Mouse (Mus musculus): Measurements from ENCODE around the gene Ngef. TPM values are rescaled to one million over a fixed set of nuclear protein-coding genes. Genes with fewer than 3 reads are reported as not detected.
A peak's percentile ranks its signal among the peaks of the same experiment; 100 is the strongest.

The Ngef gene
- not detected in 2 replicates for total RNA-seq (2012; rRNA removed)
- polyA plus RNA-seq (2012; ENCODE audit: insufficient read depth in 1 of 2, insufficient read length in 2 of 2, low read depth in 1 of 2, low replicate concordance in 2 of 2, missing spikeins in 1 of 2) = not detected

DNA sequence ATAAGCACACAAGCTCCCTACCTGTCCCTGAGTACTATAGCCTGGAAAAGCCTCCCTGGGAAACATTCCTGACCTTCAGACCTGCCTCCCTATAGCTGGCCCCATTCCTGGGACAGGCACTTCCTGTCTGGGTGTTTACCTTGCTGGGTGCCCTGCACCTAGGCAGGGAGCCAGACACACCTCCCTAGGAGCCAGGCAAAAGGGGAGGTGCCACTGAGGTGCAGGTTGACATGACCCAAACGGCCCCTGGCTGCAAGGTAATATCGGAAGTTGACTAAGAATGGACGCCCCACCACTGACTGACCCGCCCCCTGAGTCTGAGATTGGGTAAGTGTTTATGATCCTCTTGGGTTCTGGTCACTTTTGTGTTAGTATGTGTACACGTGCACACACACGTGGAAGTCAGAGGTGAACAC lies at the start of gene Ngef:
TSS of gene Ngef (minus strand) at position 71 of the 416 bp plus-strand sequence.
- Histone ChIP-seq H3K27ac (ENCODE audit: control insufficient read depth, low read depth, low read length) (no peak within 1 kb of the TSS), H3K36me3 (ENCODE audit: control insufficient read depth in 1 of 2, insufficient read depth in 2 of 2, low read length in 2 of 2) (no peaks in the 10 kb centered on the region), H3K4me1 (ENCODE audit: control insufficient read depth in 1 of 2, insufficient read depth in 2 of 2, low read length in 2 of 2) (no peaks in the 10 kb centered on the region), H3K4me3 (ENCODE audit: control insufficient read depth in 1 of 2, insufficient read depth in 1 of 2, low read depth in 2 of 2, low read length in 2 of 2) (no peak within 1 kb of the TSS), H3K27me3 (ENCODE audit: control insufficient read depth in 1 of 2, insufficient read depth in 2 of 2, low read length in 2 of 2) (peaks cover 0 to 6% of the 10 kb centered on the region in 2 experiments; a peak in 2 of 4 replicates), H3K9me3 (replicated peaks; ENCODE audit: insufficient read depth, low read length) (no peaks in the 10 kb centered on the region), H3K9ac (ENCODE audit: control insufficient read depth, low read depth, low read length, poor library complexity, severe bottlenecking) (no peak within 1 kb of the TSS), H3K79me2 (ENCODE audit: control insufficient read depth, insufficient read depth, low read length, poor library complexity) (no peaks in the 10 kb centered on the region)
- TF ChIP-seq ZKSCAN1 (IDR thresholded peaks at IDR 0.05; ENCODE audit: low read depth, low read length) = no peak
- TF ChIP-seq GABPA (IDR thresholded peaks at IDR 0.05; ENCODE audit: low read depth, low read length) = no peak
- no peak for TF ChIP-seq ZMIZ1 (IDR thresholded peaks at IDR 0.05; ENCODE audit: low read depth, low read length)
- TF ChIP-seq POLR2AphosphoS2 (IDR thresholded peaks at IDR 0.05; ENCODE audit: low read length) = no peak
- no peak for TF ChIP-seq RAD21 (IDR thresholded peaks at IDR 0.05; ENCODE audit: low read depth, low read length)
- TF ChIP-seq POLR2AphosphoS5 (IDR thresholded peaks at IDR 0.05; ENCODE audit: borderline replicate concordance, low read depth, low read length) = no peak
- TF ChIP-seq E2F4 (IDR thresholded peaks at IDR 0.05; ENCODE audit: borderline replicate concordance, low read depth, low read length) = no peak
- TF ChIP-seq SIN3A (IDR thresholded peaks at IDR 0.05; ENCODE audit: low read length) = no peak
- TF ChIP-seq CHD2 (IDR thresholded peaks at IDR 0.05; ENCODE audit: low read length) = no peak
- no peak for TF ChIP-seq JUND (IDR thresholded peaks at IDR 0.05; ENCODE audit: low read depth, low read length)
- TF ChIP-seq GATA1 (IDR thresholded peaks at IDR 0.05; ENCODE audit: low read depth, low read length) = no peak
- no peak for TF ChIP-seq ZNF384 (IDR thresholded peaks at IDR 0.05; ENCODE audit: low read depth, low read length)
- TF ChIP-seq SMC3 (IDR thresholded peaks at IDR 0.05; ENCODE audit: low read depth, low read length) = no peak
- TF ChIP-seq POLR2A (IDR thresholded peaks at IDR 0.05; ENCODE audit: control insufficient read depth in 1 of 2, insufficient read depth in 1 of 2, low read depth in 1 of 2, low read length in 2 of 2, poor library complexity in 1 of 2) = no peak
- no peak for TF ChIP-seq MAZ (IDR thresholded peaks at IDR 0.05; ENCODE audit: low read depth, low read length)
- DNase-seq (ENCODE audit: low read depth, low spot score) = no peak

- no peak for TF ChIP-seq POLR2AphosphoS5 (IDR thresholded peaks at IDR 0.05; ENCODE audit: borderline replicate concordance, low read depth, low read length)
- TF ChIP-seq ELF1 (IDR thresholded peaks at IDR 0.05; ENCODE audit: low read depth, low read length) = no peak
- TF ChIP-seq CHD2 (IDR thresholded peaks at IDR 0.05; ENCODE audit: low read length) = no peak
- H3K27ac ChIP-seq (ENCODE audit: control insufficient read depth, low read depth, low read length) = peak overlapping the region; percentile 25
Observed at GRCm38 (mm10) chr1:87621858-87622279, 48.2 kb upstream of the Ngef start.

More at GRCm38 (mm10) chr1:87621858-87622279, 48.2 kb upstream of the Ngef start:
- peak overlapping the region; percentile 81 to 85 for H3K4me3 ChIP-seq (ENCODE audit: control insufficient read depth in 1 of 2, insufficient read depth in 1 of 2, low read depth in 2 of 2, low read length in 2 of 2)
- no peak for DNase-seq (ENCODE audit: low read depth, low spot score)
- H3K27me3 ChIP-seq (ENCODE audit: control insufficient read depth in 1 of 2, insufficient read depth in 2 of 2, low read length in 2 of 2) = no peaks in the 10 kb centered on the region
- H3K9me3 ChIP-seq (replicated peaks; ENCODE audit: insufficient read depth, low read length) = no peaks in the 10 kb centered on the region
- H3K9ac ChIP-seq (ENCODE audit: control insufficient read depth, low read depth, low read length, poor library complexity, severe bottlenecking) = peak overlapping the region; percentile 92
- H3K36me3 ChIP-seq (ENCODE audit: control insufficient read depth in 1 of 2, insufficient read depth in 2 of 2, low read length in 2 of 2) = peaks cover 0 to 48% of the 10 kb centered on the region in 2 experiments; a peak in 3 of 4 replicates
- peaks cover 54% of the 10 kb centered on the region for H3K79me2 ChIP-seq (ENCODE audit: control insufficient read depth, insufficient read depth, low read length, poor library complexity)
- peaks cover 33 to 57% of the 10 kb centered on the region in 2 experiments for H3K4me1 ChIP-seq (ENCODE audit: control insufficient read depth in 1 of 2, insufficient read depth in 2 of 2, low read length in 2 of 2)

Data from MEL (cell line).